Mouse (Mus musculus) intestine, embryonic 14.5 days (tissue): Measurements from ENCODE around the gene Atp6v1g2. TPM values are rescaled to one million over a fixed set of nuclear protein-coding genes. Genes with fewer than 3 reads are reported as not detected.
A peak's percentile ranks its signal among the peaks of the same experiment; 100 is the strongest.

Experiments
- ATAC-seq: fragments of 200-750 bp; cut with Nextera tagmentation; replicated peaks from 2 replicates; pipeline ENCODE4 v1.8.0; 2017; ENCODE audit warnings: low read depth, moderate number of reproducible peaks, moderate TSS enrichment, moderate library complexity; ENCODE audit not compliant: low FRiP score, low TSS enrichment
- DNase-seq: peaks from one replicate; pipeline ENCODE4 v3.0.0-alpha.2; 2018; ENCODE audit warnings: low spot score
- H3K27ac ChIP-seq: fragments of 300-500 bp; sonication (generic); 2 replicates; pipeline ENCODE4 v1.5.1; 2014; ENCODE audit warnings: low read depth, mild to moderate bottlenecking, control low read depth
- H3K27me3 ChIP-seq: fragments of 300-500 bp; sonication (generic); replicated peaks from 2 replicates; pipeline ENCODE4 v1.6.1; 2014; ENCODE audit warnings: low read length, control low read depth; ENCODE audit not compliant: control insufficient read depth, insufficient read depth
- H3K36me3 ChIP-seq: fragments of 300-500 bp; sonication (generic); 2 replicates; pipeline ENCODE4 v1.6.1; 2014; ENCODE audit warnings: low read length, control low read depth; ENCODE audit not compliant: control insufficient read depth, insufficient read depth
- H3K4me1 ChIP-seq: fragments of 300-500 bp; sonication (generic); replicated peaks from 2 replicates; pipeline ENCODE4 v1.6.1; 2014; ENCODE audit warnings: low read length, control low read depth, mixed read lengths; ENCODE audit not compliant: control insufficient read depth, insufficient read depth
- H3K4me2 ChIP-seq: fragments of 300-500 bp; sonication (generic); 2 replicates; pipeline ENCODE4 v1.6.1; 2014; ENCODE audit warnings: low read length
- H3K4me3 ChIP-seq: fragments of 300-500 bp; sonication (generic); 2 replicates; pipeline ENCODE4 v1.5.1; 2014; ENCODE audit warnings: low read depth, low read length, control low read depth, mixed read lengths
- H3K9ac ChIP-seq: fragments of 300-500 bp; sonication (generic); 2 replicates; pipeline ENCODE4 v1.6.1; 2014; ENCODE audit warnings: mild to moderate bottlenecking, low read length
- H3K9me3 ChIP-seq: fragments of 300-500 bp; sonication (generic); 2 replicates; pipeline ENCODE4 v1.6.1; 2016; ENCODE audit warnings: low read length, control low read depth; ENCODE audit not compliant: control insufficient read depth
- WGBS: fragments of 180-500 bp; shearing (Covaris S2); extraction: QIAGEN DNeasy Blood & Tissue Kit; methylation state at CpG from one replicate; pipeline ENCODE4 v1.1.7; 2014; 5-methylcytosine and 5-hydroxymethylcytosine counted together
- polyA plus RNA-seq: library from polyadenylated mRNA; unstranded; fragments of >200 nt; fragmentation: Nextera tagmentation; extraction: Ambion mirVana; gene quantifications from 2 replicates; pipeline ENCODE4 v1.2.1, GENCODE M21; 2014

The Atp6v1g2 gene
- polyA plus RNA-seq, 1 experiment from 2014 or later, result 5.8 TPM

- Histone ChIP-seq H3K27me3 (no peaks in the 10 kb centered on the region), H3K27ac (no peak overlapping the region), H3K9me3 (no peaks in the 10 kb centered on the region), H3K4me2 (no peak overlapping the region), H3K9ac (no peak overlapping the region), H3K4me1 (no peaks in the 10 kb centered on the region), H3K4me3 (no peak overlapping the region), H3K36me3 (no peaks in the 10 kb centered on the region)
- WGBS, result 90% methylated on average over 5 of the region's 5 CpGs
- ATAC-seq (no peak), DNase-seq (no peak)
Observed at GRCm38 (mm10) chr17:35213071-35213470, 20.4 kb upstream of the Atp6v1g2 start.

GRCm38 (mm10) chr17:35218516-35219193 lies 14.8 kb upstream of the Atp6v1g2 start:
- no peaks in the 10 kb centered on the region for H3K27me3 ChIP-seq
- 0 out of 2 replicates have a peak overlapping the region, but pooled peaks have one; percentile 2 for H3K27ac ChIP-seq
- no peak overlapping the region for H3K4me3 ChIP-seq
- peaks cover 20% of the 10 kb centered on the region for H3K36me3 ChIP-seq
- H3K4me2 ChIP-seq, result no peak overlapping the region
- no peaks in the 10 kb centered on the region for H3K9me3 ChIP-seq
- DNase-seq (no peak), ATAC-seq (no peak)
- H3K9ac ChIP-seq, result no peak overlapping the region
- H3K4me1 ChIP-seq, result peaks cover 16% of the 10 kb centered on the region
- 75% methylated on average over 18 of the region's 18 CpGs for WGBS

- Histone ChIP-seq H3K36me3 (peaks cover 20% of the 10 kb centered on the region), H3K4me1 (peaks cover 16% of the 10 kb centered on the region), H3K27me3 (no peaks in the 10 kb centered on the region), H3K9me3 (no peaks in the 10 kb centered on the region), H3K27ac (no peak overlapping the region), H3K4me3 (no peak overlapping the region), H3K4me2 (no peak overlapping the region), H3K9ac (no peak overlapping the region)
- 67% methylated on average over 6 of the region's 6 CpGs for WGBS
- DNase-seq (no peak), ATAC-seq (no peak)
Observed at GRCm38 (mm10) chr17:35219601-35220041, 13.8 kb upstream of the Atp6v1g2 start.

GRCm38 (mm10) chr17:35220156-35220952 lies 13.1 kb upstream of the Atp6v1g2 start, which contains the start of gene Gm16181:
Gene Gm16181 (plus strand): TSS chr17:35220834.
- 69% methylated on average over 28 of the region's 28 CpGs for WGBS
- H3K4me2 ChIP-seq, result no peak within 1 kb of the TSS
- no peak for ATAC-seq

GRCm38 (mm10) chr17:35222299-35222698 lies 11.2 kb upstream of the Atp6v1g2 start:
- peaks cover 16% of the 10 kb centered on the region for H3K4me1 ChIP-seq
- no peak overlapping the region for H3K27ac ChIP-seq
- ATAC-seq (no peak), DNase-seq (no peak)
- H3K4me3 ChIP-seq, result no peak overlapping the region
- H3K4me2 ChIP-seq, result no peak overlapping the region
- no peaks in the 10 kb centered on the region for H3K27me3 ChIP-seq
- peaks cover 28% of the 10 kb centered on the region for H3K36me3 ChIP-seq
- no peaks in the 10 kb centered on the region for H3K9me3 ChIP-seq
- WGBS, result 65% methylated on average over 6 of the region's 6 CpGs
- H3K9ac ChIP-seq, result no peak overlapping the region

More at GRCm38 (mm10) chr17:35220156-35220952, 13.1 kb upstream of the Atp6v1g2 start, which contains the start of gene Gm16181:
- H3K4me3 ChIP-seq, result no peak within 1 kb of the TSS
- peaks cover 16% of the 10 kb centered on the region for H3K4me1 ChIP-seq
- no peaks in the 10 kb centered on the region for H3K27me3 ChIP-seq
- no peaks in the 10 kb centered on the region for H3K9me3 ChIP-seq
- H3K36me3 ChIP-seq, result peaks cover 26% of the 10 kb centered on the region
- no peak for DNase-seq
- H3K27ac ChIP-seq, result peak within 1 kb of the TSS; percentile 57
- H3K9ac ChIP-seq, result peak within 1 kb of the TSS; percentile 13; the same call in 1 of the 2 replicates

DNA sequence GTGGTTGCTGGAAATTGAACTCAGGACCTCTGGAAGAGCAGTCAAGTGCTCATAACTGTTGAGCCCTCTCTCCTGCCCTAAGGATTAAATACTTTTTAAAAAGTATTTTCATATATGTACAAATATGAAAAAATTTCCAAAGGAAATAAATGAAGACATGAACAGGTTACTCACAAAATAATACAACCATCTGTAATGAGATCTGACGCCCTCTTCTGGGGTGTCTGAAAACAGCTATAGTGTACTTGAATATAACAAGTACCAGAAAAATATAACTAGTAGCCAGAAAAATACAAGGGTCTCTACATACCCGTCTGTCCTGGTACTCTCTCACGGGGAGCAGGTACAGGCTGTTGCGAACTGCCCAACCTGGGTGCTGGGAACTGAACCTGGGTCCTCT lies 8.8 kb upstream of the Atp6v1g2 start:
- ATAC-seq, result no peak
- H3K4me1 ChIP-seq, result peaks cover 16% of the 10 kb centered on the region
- no peaks in the 10 kb centered on the region for H3K9me3 ChIP-seq
- no peak for DNase-seq
- no peaks in the 10 kb centered on the region for H3K27me3 ChIP-seq
- no peak overlapping the region for H3K4me3 ChIP-seq
- H3K27ac ChIP-seq, result no peak overlapping the region
- WGBS, result 93% methylated on average over 4 of the region's 4 CpGs
- H3K4me2 ChIP-seq, result no peak overlapping the region
- peaks cover 32% of the 10 kb centered on the region for H3K36me3 ChIP-seq
- H3K9ac ChIP-seq, result no peak overlapping the region

DNA sequence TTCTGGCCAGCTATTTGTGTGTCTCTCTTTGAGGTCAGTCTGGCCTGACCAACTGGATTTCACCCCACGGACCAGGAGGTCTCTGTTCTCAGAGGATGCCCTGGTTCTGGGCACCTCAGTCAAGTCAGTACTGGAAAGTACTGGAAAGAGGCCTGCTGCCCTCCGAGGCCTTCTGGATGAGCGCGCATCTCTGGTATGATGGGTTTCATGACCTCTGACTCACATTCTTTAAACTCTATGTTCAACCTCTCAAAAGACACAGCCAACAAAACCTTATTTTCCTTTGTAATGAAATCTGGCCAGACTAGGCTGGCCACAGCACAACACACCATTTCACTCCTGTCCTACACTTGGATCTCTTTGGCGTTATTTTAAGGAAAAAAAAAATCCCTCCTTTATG lies 8.0 kb upstream of the Atp6v1g2 start:
- Histone ChIP-seq H3K27me3 (no peaks in the 10 kb centered on the region), H3K9me3 (no peaks in the 10 kb centered on the region), H3K36me3 (peaks cover 28% of the 10 kb centered on the region), H3K4me1 (peaks cover 14% of the 10 kb centered on the region), H3K4me3 (no peak overlapping the region), H3K27ac (no peak overlapping the region), H3K4me2 (no peak overlapping the region), H3K9ac (no peak overlapping the region)
- WGBS, result 94% methylated on average over 5 of the region's 5 CpGs
- ATAC-seq (no peak), DNase-seq (no peak)

- Histone ChIP-seq H3K27me3 (no peaks in the 10 kb centered on the region), H3K4me2 (no peak overlapping the region), H3K4me1 (peaks cover 11% of the 10 kb centered on the region), H3K9ac (no peak overlapping the region), H3K4me3 (no peak overlapping the region), H3K36me3 (peaks cover 35% of the 10 kb centered on the region), H3K27ac (no peak overlapping the region), H3K9me3 (no peaks in the 10 kb centered on the region)
- no peak for ATAC-seq
- no peak for DNase-seq
- 78% methylated on average over 14 of the region's 14 CpGs for WGBS
Observed at GRCm38 (mm10) chr17:35226561-35227046, 6.9 kb upstream of the Atp6v1g2 start.
